Mouse (Mus musculus): ENCODE measurements around the gene Sbpl. TPM values are rescaled to one million over a fixed set of nuclear protein-coding genes. Genes with fewer than 3 reads are reported as not detected.

Gene Sbpl
- not detected for total RNA-seq (2021)
- long read RNA-seq, experiment 1, result 0 reads
- long read RNA-seq, experiment 2, result 0 reads

GRCm38 (mm10) chr17:23955174-23955573 is at the start of gene Sbpl:
Gene Sbpl (minus strand): TSS chr17:23955274.
- TF ChIP-seq CTCF (conservative IDR thresholded peaks at IDR 0.05), result no peak
- no peak for DNase-seq (ENCODE audit: low spot score in 2 of 2)
- Histone ChIP-seq H3K27ac (no peak within 1 kb of the TSS), H3K4me3 (no peak within 1 kb of the TSS)

- no peak overlapping the region for H3K4me3 ChIP-seq
- DNase-seq (ENCODE audit: low spot score in 2 of 2), result no peak
- TF ChIP-seq CTCF (conservative IDR thresholded peaks at IDR 0.05), result no peak
- no peak overlapping the region for H3K27ac ChIP-seq
Measured at GRCm38 (mm10) chr17:24004071-24004665, 49.1 kb upstream of the Sbpl start.

- Histone ChIP-seq H3K4me3 (no peak overlapping the region), H3K27ac (no peak overlapping the region)
- TF ChIP-seq CTCF (conservative IDR thresholded peaks at IDR 0.05), result no peak
- DNase-seq (ENCODE audit: low spot score in 2 of 2), result peak; percentile 76 to 81
Measured at GRCm38 (mm10) chr17:24000404-24000803, 45.3 kb upstream of the Sbpl start.

- Histone ChIP-seq H3K4me3 (no peak overlapping the region), H3K27ac (no peak overlapping the region)
- no peak for DNase-seq (ENCODE audit: low spot score in 2 of 2)
- no peak for TF ChIP-seq CTCF (conservative IDR thresholded peaks at IDR 0.05)
Measured at GRCm38 (mm10) chr17:23998383-23998782, 43.3 kb upstream of the Sbpl start.

GRCm38 (mm10) chr17:23997901-23998300 is 42.8 kb upstream of the Sbpl start, which contains the start of gene Prss22:
Gene Prss22 (minus strand): TSS chr17:23998100.
- TF ChIP-seq CTCF (conservative IDR thresholded peaks at IDR 0.05), result no peak
- no peak for DNase-seq (ENCODE audit: low spot score in 2 of 2)
- Histone ChIP-seq H3K27ac (no peak within 1 kb of the TSS), H3K4me3 (no peak within 1 kb of the TSS)

GRCm38 (mm10) chr17:23995421-23995820 is 40.3 kb upstream of the Sbpl start:
- TF ChIP-seq CTCF (conservative IDR thresholded peaks at IDR 0.05), result peak; percentile 45
- no peak for DNase-seq (ENCODE audit: low spot score in 2 of 2)
- no peak overlapping the region for H3K4me3 ChIP-seq
- H3K27ac ChIP-seq, result no peak overlapping the region

GRCm38 (mm10) chr17:23994667-23995066 is 39.6 kb upstream of the Sbpl start:
- Histone ChIP-seq H3K4me3 (no peak overlapping the region), H3K27ac (no peak overlapping the region)
- DNase-seq (ENCODE audit: low spot score in 2 of 2), result no peak
- TF ChIP-seq CTCF (conservative IDR thresholded peaks at IDR 0.05), result no peak

- peak; percentile 91 to 96 for DNase-seq (ENCODE audit: low spot score in 2 of 2)
- Histone ChIP-seq H3K27ac (no peak overlapping the region), H3K4me3 (peak overlapping the region; percentile 36; the same call in 1 of the 2 replicates)
- peak; percentile 78 for TF ChIP-seq CTCF (conservative IDR thresholded peaks at IDR 0.05)
Measured at GRCm38 (mm10) chr17:23993559-23994428, 38.7 kb upstream of the Sbpl start.

- no peak for TF ChIP-seq CTCF (conservative IDR thresholded peaks at IDR 0.05)
- Histone ChIP-seq H3K4me3 (no peak overlapping the region; the same call in 1 of the 2 replicates), H3K27ac (no peak overlapping the region)
- DNase-seq (ENCODE audit: low spot score in 2 of 2), result no peak
Measured at GRCm38 (mm10) chr17:23992789-23993553, 37.9 kb upstream of the Sbpl start.

GRCm38 (mm10) chr17:23989802-23990201 is 34.7 kb upstream of the Sbpl start:
- H3K4me3 ChIP-seq, result no peak overlapping the region
- no peak for TF ChIP-seq CTCF (conservative IDR thresholded peaks at IDR 0.05)
- no peak for DNase-seq (ENCODE audit: low spot score in 2 of 2)
- no peak overlapping the region for H3K27ac ChIP-seq

GRCm38 (mm10) chr17:23984989-23985388 is 29.9 kb upstream of the Sbpl start:
- Histone ChIP-seq H3K27ac (no peak overlapping the region), H3K4me3 (no peak overlapping the region)
- no peak for TF ChIP-seq CTCF (conservative IDR thresholded peaks at IDR 0.05)
- DNase-seq (ENCODE audit: low spot score in 2 of 2), result no peak

- Histone ChIP-seq H3K27ac (no peak overlapping the region), H3K4me3 (no peak overlapping the region)
- DNase-seq (ENCODE audit: low spot score in 2 of 2), result no peak
- no peak for TF ChIP-seq CTCF (conservative IDR thresholded peaks at IDR 0.05)
Measured at GRCm38 (mm10) chr17:23982912-23983311, 27.8 kb upstream of the Sbpl start.

All from layer of hippocampus, adult 2 months (tissue).